Mouse (Mus musculus) bone marrow macrophage, adult 2 months (primary cell): ENCODE results near the gene Tnip2. TPM values are rescaled to one million over a fixed set of nuclear protein-coding genes. Genes with fewer than 3 reads are reported as not detected.

ENCODE experiments used
- H3K27ac ChIP-seq: 2 replicates; pipeline ENCODE4 v1.5.1; 2012; ENCODE audit warnings: low read depth, low read length; ENCODE audit not compliant: insufficient read depth
- H3K4me1 ChIP-seq: 2 replicates; pipeline ENCODE4 v1.6.1; 2012; ENCODE audit warnings: low read length; ENCODE audit not compliant: control insufficient read depth, insufficient read depth
- H3K4me3 ChIP-seq: 2 replicates; pipeline ENCODE4 v1.5.1; 2012; ENCODE audit warnings: mild to moderate bottlenecking, low read length, moderate library complexity; ENCODE audit not compliant: insufficient read depth
- CTCF ChIP-seq: IDR thresholded peaks from 2 replicates; pipeline ENCODE4 v1.5.1; 2012; ENCODE audit warnings: low read depth, mild to moderate bottlenecking, low read length, moderate library complexity
- POLR2A ChIP-seq: IDR thresholded peaks from 2 replicates; pipeline ENCODE4 v1.6.1; 2012; ENCODE audit warnings: mild to moderate bottlenecking, low read depth, low read length, borderline replicate concordance
- polyA plus RNA-seq: library from polyadenylated mRNA; stranded (reverse); fragments of >200 nt; gene quantifications from 2 replicates; pipeline ENCODE4 v1.2.4, GENCODE M21; 2012; ENCODE audit not compliant: missing spikeins, insufficient read depth, insufficient read length

Gene Tnip2
- polyA plus RNA-seq, 1 experiment, result 43.9 TPM

GRCm38 (mm10) chr5:34468039-34468775 is 45.6 kb downstream of the Tnip2 start:
- TF ChIP-seq CTCF (no peak), POLR2A (no peak)
- Histone ChIP-seq H3K4me3 (no peak overlapping the region), H3K4me1 (no peaks in the 10 kb centered on the region), H3K27ac (no peak overlapping the region)

- TF ChIP-seq CTCF, result no peak
- no peak for TF ChIP-seq POLR2A
- Histone ChIP-seq H3K27ac (no peak overlapping the region), H3K4me3 (no peak overlapping the region), H3K4me1 (no peaks in the 10 kb centered on the region)
Measured at GRCm38 (mm10) chr5:34466648-34467047, 47.1 kb downstream of the Tnip2 start.

- Histone ChIP-seq H3K27ac (no peak overlapping the region), H3K4me1 (no peaks in the 10 kb centered on the region), H3K4me3 (no peak overlapping the region)
- TF ChIP-seq CTCF, result no peak
- no peak for TF ChIP-seq POLR2A
Measured at GRCm38 (mm10) chr5:34466079-34466478, 47.7 kb downstream of the Tnip2 start.

- TF ChIP-seq CTCF (no peak), POLR2A (no peak)
Measured at GRCm38 (mm10) chr5:34461841-34462240, 52.0 kb downstream of the Tnip2 start.

GRCm38 (mm10) chr5:34461294-34461693 is 52.5 kb downstream of the Tnip2 start:
- no peak for TF ChIP-seq POLR2A
- no peak for TF ChIP-seq CTCF
- Histone ChIP-seq H3K27ac (no peak overlapping the region), H3K4me3 (no peak overlapping the region), H3K4me1 (no peaks in the 10 kb centered on the region)

More at GRCm38 (mm10) chr5:34461841-34462240, 52.0 kb downstream of the Tnip2 start:
- H3K4me1 ChIP-seq, result no peaks in the 10 kb centered on the region
- no peak overlapping the region for H3K27ac ChIP-seq
- H3K4me3 ChIP-seq, result no peak overlapping the region

GRCm38 (mm10) chr5:34458994-34459393 is 54.8 kb downstream of the Tnip2 start:
- no peak for TF ChIP-seq POLR2A
- no peak for TF ChIP-seq CTCF
- Histone ChIP-seq H3K27ac (no peak overlapping the region), H3K4me1 (no peaks in the 10 kb centered on the region), H3K4me3 (no peak overlapping the region)

GRCm38 (mm10) chr5:34446207-34446606 is 67.6 kb downstream of the Tnip2 start:
- Histone ChIP-seq H3K27ac (no peak overlapping the region), H3K4me1 (no peaks in the 10 kb centered on the region), H3K4me3 (no peak overlapping the region)
- TF ChIP-seq POLR2A, result no peak
- TF ChIP-seq CTCF, result no peak

Other genes starting within 250 kb of the Tnip2 start
- 41.2 and 50.9 TPM in 2 replicates for gene Zfyve28, start 225.5 kb downstream of the Tnip2 start, polyA plus RNA-seq
- gene Cfap99, start 225.4 kb downstream of the Tnip2 start, polyA plus RNA-seq, result not detected in 2 replicates
- 60.3 and 66.4 TPM in 2 replicates for gene Rnf4, start 177.7 kb downstream of the Tnip2 start, polyA plus RNA-seq
- gene Fam193a, start 144.1 kb downstream of the Tnip2 start, polyA plus RNA-seq, result 20.2 and 21.9 TPM in 2 replicates
- 129 and 132 TPM in 2 replicates for gene Sh3bp2, start 11.8 kb upstream of the Tnip2 start, polyA plus RNA-seq
- gene Add1, start 59.7 kb upstream of the Tnip2 start, polyA plus RNA-seq, result 120 and 122 TPM in 2 replicates
- 34.6 and 47.4 TPM in 2 replicates for gene Mfsd10, start 123.2 kb upstream of the Tnip2 start, polyA plus RNA-seq
- 19.2 and 21.9 TPM in 2 replicates for gene Nop14, start 146.2 kb upstream of the Tnip2 start, polyA plus RNA-seq
- gene Grk4, start 146.4 kb upstream of the Tnip2 start, polyA plus RNA-seq, result 4.8 and 7.7 TPM in 2 replicates
- 21.9 and 24.7 TPM in 2 replicates for gene Htt, start 247.7 kb upstream of the Tnip2 start, polyA plus RNA-seq